Mouse (Mus musculus) frontal cortex, adult 2 months (tissue): ENCODE measurements around the gene Zwint. TPM values are rescaled to one million over a fixed set of nuclear protein-coding genes. Genes with fewer than 3 reads are reported as not detected.

Source experiments
- DNase-seq, 2 experiments: peaks; one replicate each; pipeline ENCODE4 v3.0.0; 2022; ENCODE audit warnings: low spot score in 1 of 2; ENCODE audit errors: extremely low spot score in 1 of 2
- polyA plus RNA-seq: library from polyadenylated mRNA; depleted of rRNA; stranded (reverse); fragments of >200 nt; gene quantifications from 2 replicates; pipeline ENCODE4 v1.2.3, GENCODE M21; 2012; rRNA removed

Gene Zwint
- 1,058 and 1,135 TPM in 2 replicates for polyA plus RNA-seq

GRCm38 (mm10) chr10:72654270-72655016 lies at the start of gene Zwint:
TSS of gene Zwint (plus strand) at chr10:72654845.
- DNase-seq = peak; percentile 97 to 99

GRCm38 (mm10) chr10:72613125-72613915 lies 41.3 kb upstream of the Zwint start:
- peak; percentile 16 to 42 for DNase-seq

- no peak for DNase-seq
These were observed 38.5 kb upstream of the Zwint start for GRCm38 (mm10) chr10:72616153-72616552.

GRCm38 (mm10) chr10:72620527-72620926 lies 34.1 kb upstream of the Zwint start:
- DNase-seq = peak in 1 of 2 experiments; percentile 35

GRCm38 (mm10) chr10:72623561-72623960 lies 31.1 kb upstream of the Zwint start:
- DNase-seq = no peak

GRCm38 (mm10) chr10:72634125-72634524 lies 20.5 kb upstream of the Zwint start:
- DNase-seq = no peak

- DNase-seq = no peak
These were observed 3.8 kb upstream of the Zwint start for GRCm38 (mm10) chr10:72650867-72651266.

- no peak for DNase-seq
These were observed 848 bp upstream of the Zwint start for GRCm38 (mm10) chr10:72653797-72654196.

GRCm38 (mm10) chr10:72655017-72655509 lies 418 bp downstream of the Zwint start:
- peak; percentile 76 to 82 for DNase-seq

- no peak for DNase-seq
These were observed 4.6 kb downstream of the Zwint start for GRCm38 (mm10) chr10:72659198-72659597.

- no peak for DNase-seq
These were observed 5.7 kb downstream of the Zwint start for GRCm38 (mm10) chr10:72660350-72660749.

- peak; percentile 40 to 68 for DNase-seq
These were observed 13.2 kb downstream of the Zwint start for GRCm38 (mm10) chr10:72667856-72668255.

GRCm38 (mm10) chr10:72669086-72669485 lies 14.4 kb downstream of the Zwint start:
- no peak for DNase-seq

GRCm38 (mm10) chr10:72675971-72676370 lies 21.3 kb downstream of the Zwint start:
- DNase-seq = no peak

- DNase-seq = no peak
These were observed 21.9 kb downstream of the Zwint start for GRCm38 (mm10) chr10:72676550-72676949.

- DNase-seq = no peak
These were observed 24.4 kb downstream of the Zwint start for GRCm38 (mm10) chr10:72679086-72679485.

- DNase-seq = no peak
These were observed 46.4 kb downstream of the Zwint start for GRCm38 (mm10) chr10:72701092-72701491.

GRCm38 (mm10) chr10:72713754-72714153 lies 59.1 kb downstream of the Zwint start:
- DNase-seq = no peak
